Mouse (Mus musculus) bone marrow, adult 2 months (tissue): ENCODE results near the gene Gm12830.

Experiments used
- CTCF ChIP-seq: fragments of 200-500 bp; IDR thresholded peaks from 2 replicates; pipeline ENCODE4 v1.5.1; 2011; ENCODE audit warnings: low read length, control low read depth; ENCODE audit not compliant: control insufficient read depth, insufficient read depth
- POLR2A ChIP-seq: fragments of 200-500 bp; IDR thresholded peaks from 2 replicates; pipeline ENCODE4 v1.6.1; 2011; ENCODE audit warnings: low read depth, mild to moderate bottlenecking, control low read depth, low read length, borderline replicate concordance; ENCODE audit not compliant: control insufficient read depth

DNA sequence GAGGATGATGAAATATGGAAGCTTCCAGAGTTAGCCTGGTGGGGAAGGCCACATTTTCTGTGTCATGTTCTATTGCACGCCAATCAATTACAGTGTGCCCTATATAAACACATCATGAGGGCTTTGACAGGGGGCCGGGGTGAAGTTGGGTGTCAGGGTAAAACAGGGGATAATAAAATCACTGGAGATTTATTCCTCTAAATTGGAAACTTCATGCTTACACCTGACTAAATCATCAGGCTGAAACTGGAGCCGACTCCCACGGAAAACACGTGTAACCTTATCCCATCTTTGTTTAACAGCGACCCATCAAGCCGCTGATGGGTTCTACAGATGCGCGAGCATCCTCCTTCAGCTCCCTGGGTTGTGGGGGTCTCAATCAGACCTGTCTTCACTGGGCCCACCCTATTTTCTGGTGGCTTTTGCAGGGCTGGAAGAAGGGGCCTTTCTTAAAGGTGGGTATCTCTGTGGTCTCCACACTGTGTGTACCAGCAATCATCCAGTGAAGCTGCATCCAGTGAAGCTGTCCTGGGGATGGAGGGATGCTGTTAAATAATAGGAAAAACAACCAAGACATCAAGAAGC lies 19.9 kb downstream of the Gm12830 start:
- no peak for TF ChIP-seq CTCF
- no peak for TF ChIP-seq POLR2A
